Mouse (Mus musculus) right cerebral cortex, postnatal 36 days (tissue): ENCODE data around the gene Trim47.

Source experiments
- DNase-seq, 2 experiments: peaks; one replicate each; pipeline ENCODE4 v3.0.0; 2022; ENCODE audit warnings: low spot score in 2 of 2, mixed read lengths in 1 of 2

Gene Trim47

GRCm38 (mm10) chr11:116088188-116088587, 38.8 kb downstream of the Trim47 start:
- no peak for DNase-seq

- peak; percentile 70 for DNase-seq
Observed at GRCm38 (mm10) chr11:116087194-116088130, 39.5 kb downstream of the Trim47 start.

- DNase-seq, result peak; percentile 99
Observed at GRCm38 (mm10) chr11:116086258-116087193, 40.5 kb downstream of the Trim47 start, which contains the start of gene Wbp2. Gene Wbp2, minus strand, starts transcription at chr11:116086995.

- DNase-seq, result no peak
Observed at GRCm38 (mm10) chr11:116084166-116084565, 42.8 kb downstream of the Trim47 start.

DNA sequence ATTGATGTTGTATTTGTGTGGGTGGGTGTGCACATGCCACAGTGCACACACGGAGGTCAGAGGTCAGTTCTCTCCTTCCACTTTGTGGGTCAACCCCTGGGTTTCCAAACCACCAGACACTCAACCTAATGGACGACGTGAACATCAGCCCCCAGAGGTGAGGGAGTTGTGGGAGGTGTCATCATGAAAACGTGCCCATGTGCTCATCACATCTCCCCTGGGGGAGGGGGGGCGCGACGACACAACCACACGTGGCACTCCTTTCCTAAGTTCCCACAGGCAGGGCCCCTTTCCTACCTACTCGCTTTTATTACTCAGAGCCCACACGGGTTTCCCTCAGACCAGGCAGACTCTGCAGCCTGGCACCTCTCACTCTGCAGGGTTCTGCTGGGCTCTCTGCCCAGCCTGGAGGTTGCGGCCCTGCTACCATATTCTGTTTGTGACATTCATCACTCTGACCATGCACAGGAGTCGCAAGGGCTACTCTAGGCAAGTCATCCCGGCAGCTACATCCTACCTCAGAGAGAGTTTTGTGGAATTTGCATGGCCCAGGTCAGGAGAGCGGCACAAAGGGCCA, 43.8 kb downstream of the Trim47 start:
- no peak for DNase-seq

DNA sequence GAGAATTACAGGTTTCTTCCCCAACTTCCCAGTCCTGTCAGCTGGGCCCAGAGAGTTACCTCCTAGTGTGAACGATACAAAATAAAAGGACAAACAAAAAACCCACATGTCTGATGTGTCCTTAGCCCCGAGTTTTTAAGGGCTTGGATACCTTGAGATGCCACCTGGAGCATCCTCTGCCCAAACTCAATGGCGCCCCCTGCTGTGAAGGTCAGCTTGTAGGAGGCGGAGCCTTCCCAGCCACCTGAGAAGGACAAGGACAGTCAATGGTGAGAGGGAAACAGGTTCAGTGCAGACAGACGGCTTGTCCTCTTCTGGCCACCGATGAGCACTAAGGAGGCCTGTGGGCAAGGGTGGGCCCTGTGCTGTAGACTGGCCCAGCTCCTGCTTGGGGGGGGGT, 45.9 kb downstream of the Trim47 start:
- DNase-seq, result no peak

DNA sequence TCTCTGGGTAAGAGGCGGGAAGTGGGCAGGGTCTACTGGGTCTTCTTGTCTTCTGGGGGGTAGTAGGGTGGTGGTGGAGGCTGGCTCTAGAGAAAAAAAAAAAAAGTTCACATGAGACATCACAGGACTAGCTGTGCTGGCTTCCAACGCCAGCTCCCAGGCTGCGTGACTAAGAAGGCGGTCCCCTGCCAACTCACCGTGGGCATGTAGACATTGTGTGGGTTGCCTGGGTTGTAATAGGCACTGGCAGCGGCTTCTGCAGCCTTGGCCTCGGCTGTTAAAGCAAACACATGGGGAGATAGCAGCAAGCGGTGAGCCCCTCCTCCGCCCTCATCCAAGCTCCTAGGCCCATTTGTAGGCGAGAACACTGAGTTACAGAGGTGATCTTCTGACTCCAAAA, 47.5 kb downstream of the Trim47 start:
- peak; percentile 79 to 87 for DNase-seq

GRCm38 (mm10) chr11:116078676-116079320, 48.2 kb downstream of the Trim47 start:
- DNase-seq, result no peak

DNA sequence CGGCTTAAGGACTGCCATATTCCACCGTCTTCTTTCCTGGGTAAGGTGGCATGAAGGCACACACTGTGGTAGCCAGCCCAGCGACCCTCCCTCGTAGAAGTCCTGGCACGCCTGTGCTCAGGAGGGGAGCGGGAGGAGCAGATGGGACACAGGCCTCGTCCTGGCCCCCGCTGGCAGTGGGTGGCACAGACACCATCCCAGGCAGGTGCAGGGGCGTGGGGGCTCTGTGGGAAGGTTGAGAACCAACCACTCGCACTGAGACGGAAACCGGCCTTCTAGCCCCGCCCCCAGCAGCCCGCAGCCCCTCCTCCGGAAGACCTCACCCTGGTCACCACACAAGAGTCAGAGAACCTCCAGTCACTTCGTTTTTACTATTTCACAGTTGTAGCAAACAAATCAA, 48.8 kb downstream of the Trim47 start:
- no peak for DNase-seq

GRCm38 (mm10) chr11:116077446-116078204, 49.4 kb downstream of the Trim47 start, which contains the start of gene Unc13d:
Gene Unc13d, minus strand, starts transcription at chr11:116077961.
- no peak for DNase-seq

DNA sequence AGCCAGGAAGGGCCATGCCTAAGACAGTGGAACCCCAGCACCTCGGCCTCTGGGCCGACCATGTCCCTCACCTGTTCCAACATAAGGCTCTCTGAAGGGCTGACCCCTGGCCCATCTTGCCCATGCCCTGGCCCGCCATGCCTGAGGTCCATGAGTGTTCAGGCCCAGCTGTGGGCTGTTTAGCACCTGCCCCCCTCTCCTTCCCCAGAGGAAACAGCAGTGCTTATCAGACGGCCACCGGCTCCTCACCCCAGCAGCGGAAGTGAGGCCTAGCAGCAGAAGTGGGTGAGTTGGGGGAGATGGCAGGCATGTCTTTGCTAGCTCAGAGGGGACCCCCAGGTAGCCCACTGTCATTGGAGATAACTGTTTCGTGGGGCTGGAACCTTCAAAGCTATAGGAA, 50.2 kb downstream of the Trim47 start:
- DNase-seq, result no peak

GRCm38 (mm10) chr11:116076266-116076540, 50.8 kb downstream of the Trim47 start:
- no peak for DNase-seq

DNA sequence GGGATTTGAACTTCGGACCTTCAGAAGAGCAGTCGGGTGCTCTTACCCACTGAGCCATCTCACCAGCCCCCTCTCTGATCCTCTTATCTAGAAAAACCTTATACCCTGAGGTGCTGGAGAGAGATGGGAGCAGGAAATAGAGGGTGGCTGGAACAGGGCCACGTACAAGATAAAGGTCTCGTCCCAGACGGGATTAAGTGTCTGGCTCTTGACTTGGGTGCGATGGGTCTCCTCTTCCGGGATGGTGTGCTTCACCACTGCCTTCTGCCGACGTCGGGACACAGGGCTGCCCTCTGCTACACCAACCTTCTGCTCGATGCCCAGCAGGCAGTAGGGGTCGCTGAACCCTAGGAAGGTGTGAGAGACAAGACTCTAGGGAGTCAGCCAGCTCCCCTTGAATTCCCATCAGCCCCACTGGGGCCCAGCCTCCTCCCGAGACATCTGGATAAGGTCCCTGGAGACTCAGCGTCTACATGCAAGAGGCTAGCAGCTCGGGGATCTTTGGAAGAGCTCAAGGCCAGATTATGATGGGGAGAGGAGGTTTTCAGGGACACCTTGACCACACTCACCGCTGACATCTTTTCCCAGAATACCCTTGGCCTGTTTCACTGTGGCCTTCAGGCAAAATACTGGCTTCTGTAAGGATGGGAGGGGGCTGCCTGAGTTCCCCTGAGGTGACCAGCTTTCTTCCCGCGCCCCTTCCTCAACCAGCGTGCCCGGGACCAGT, 51.3 kb downstream of the Trim47 start:
- no peak for DNase-seq

DNA sequence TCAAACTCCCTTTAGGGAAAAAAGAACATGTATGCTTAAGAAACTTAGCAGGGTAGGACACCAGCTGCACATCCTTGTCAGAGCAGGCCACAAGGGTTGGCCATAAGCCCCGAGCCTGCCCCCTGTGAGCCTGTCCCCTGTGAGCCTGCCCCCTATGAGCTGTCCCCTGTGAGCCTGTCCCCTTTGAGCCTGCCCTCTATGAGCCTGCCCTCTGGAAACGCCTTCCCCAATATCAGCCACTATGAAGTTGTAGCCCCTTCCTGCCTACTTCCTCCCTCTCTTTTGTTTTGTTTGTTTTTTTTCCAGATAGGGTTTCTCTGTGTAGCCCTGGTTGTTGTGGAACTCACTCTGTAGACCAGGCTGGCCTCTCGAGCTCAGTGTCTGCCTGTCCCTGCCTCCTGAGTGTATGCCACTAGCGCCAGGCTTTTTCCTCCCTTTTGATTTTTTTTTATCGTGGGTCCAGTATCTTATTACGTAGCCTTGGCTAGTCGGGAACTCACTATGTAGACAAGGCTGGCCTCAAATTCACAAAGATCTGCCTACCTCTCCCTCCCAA, 52.5 kb downstream of the Trim47 start:
- DNase-seq, result no peak

DNA sequence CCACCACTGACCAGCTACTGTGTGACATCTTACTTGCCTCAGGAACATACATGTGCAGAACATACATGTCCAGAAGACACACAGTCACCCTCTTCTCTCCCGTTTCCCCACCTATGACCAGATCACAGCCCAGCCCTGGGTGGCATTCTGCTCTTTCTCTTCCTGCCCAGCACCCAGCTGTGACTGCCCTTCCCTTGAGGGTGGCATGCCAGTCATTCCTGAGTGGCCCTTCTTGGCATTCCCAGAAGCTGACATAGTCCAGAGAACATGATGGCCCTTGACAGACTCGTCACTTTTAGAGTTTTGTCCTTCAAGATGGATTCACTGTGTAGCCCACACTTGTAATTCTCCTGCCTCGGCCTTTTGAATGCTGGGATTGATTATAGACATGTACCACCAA, 54.4 kb downstream of the Trim47 start:
- no peak for DNase-seq

GRCm38 (mm10) chr11:116071510-116071909, 55.5 kb downstream of the Trim47 start:
- DNase-seq, result no peak

DNA sequence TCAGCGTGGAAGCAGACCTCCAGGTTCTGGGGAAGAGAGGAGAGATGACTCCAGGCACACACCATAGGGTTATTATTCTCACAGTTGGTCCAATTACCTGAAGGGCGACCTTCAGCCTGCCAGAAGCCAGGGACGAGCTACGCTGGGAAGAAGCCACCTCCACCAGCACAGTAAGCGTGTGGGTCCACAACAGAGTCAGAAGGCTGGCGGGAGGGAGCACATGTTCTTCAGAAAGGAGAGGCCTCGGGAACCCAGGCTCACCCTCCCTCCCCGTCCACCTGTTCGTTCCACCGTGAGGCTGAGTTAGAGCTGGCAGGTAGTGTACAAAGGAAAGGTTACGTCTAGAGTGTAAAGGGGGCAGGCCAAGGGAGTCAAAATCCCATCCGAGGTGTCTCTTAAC, 61.7 kb downstream of the Trim47 start:
- DNase-seq, result no peak

DNA sequence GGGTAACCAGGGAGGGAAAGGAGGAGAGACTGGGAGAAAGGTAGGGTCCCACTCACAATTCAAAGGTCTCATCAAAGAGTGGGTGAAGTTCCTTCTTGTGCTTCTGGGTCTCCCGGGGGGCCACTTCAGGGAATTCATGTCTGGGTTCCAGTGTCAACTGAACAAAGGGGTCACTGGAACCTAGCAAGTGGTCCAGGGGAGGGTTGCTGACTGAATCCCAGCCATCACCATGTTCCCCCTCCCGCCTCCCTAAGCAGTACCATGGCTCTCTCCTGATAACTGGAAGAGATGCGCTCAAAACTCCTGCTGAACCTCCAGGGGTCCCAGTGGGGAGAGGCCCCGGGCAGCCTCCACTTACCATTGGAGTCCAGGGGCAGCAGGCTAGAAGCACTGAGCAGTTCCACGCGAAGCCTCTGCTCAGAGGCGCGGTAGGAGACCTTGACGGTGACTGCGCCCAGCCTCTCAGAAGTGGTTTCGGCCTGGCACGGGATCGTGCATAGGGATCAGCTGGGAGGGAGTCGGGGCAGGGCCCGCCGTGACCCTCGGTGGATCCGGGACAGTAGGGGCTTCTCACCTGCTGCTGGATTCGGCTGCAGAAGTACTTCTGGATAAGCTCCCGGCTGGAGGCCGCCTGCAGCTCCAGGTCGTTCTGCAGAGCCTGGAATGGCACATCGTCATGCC, 62.7 kb downstream of the Trim47 start:
- DNase-seq, result no peak

GRCm38 (mm10) chr11:116063562-116063961, 63.4 kb downstream of the Trim47 start:
- no peak for DNase-seq
